Mouse (Mus musculus): ENCODE results near the gene Eif5a2. TPM values are rescaled to one million over a fixed set of nuclear protein-coding genes. Genes with fewer than 3 reads are reported as not detected.
A peak's percentile ranks its signal among the peaks of the same experiment; 100 is the strongest.
"Not testable (repeated sequence)": the region's sequence is repeated elsewhere in the genome, so short reads cannot be mapped to it uniquely, and the experiment has no call there.

The Eif5a2 gene
- polyA plus RNA-seq (2016; fragmentation: Nextera tagmentation; extraction: Ambion mirVana) = 12.7 and 14.9 TPM in 2 replicates

DNA sequence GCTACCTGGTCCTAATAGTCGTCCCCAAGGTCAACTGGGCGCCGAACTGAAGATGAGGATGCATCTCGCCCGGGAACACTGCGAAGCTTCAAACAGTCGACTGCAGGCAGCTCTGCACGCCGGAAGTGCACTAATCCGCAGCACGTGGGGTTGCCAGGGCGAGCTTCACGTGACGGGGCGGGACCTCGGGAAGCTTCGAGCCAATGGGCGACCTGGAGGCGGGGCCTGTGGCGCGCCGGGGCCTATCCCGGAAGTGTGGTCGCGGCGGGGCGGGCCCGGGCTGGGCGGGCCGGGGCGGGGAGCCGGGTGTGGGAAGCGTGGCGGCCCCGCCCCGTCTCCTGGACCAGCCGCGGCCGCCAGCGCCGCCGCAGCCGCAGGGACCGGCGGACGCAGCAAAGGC, at the start of gene Eif5a2:
Gene Eif5a2 (plus strand): TSS at position 283 of the 400 bp plus-strand sequence.
- WGBS = 3% methylated on average over 43 of the region's 46 CpGs
- H3K4me3 ChIP-seq = peak within 1 kb of the TSS; percentile 87

DNA sequence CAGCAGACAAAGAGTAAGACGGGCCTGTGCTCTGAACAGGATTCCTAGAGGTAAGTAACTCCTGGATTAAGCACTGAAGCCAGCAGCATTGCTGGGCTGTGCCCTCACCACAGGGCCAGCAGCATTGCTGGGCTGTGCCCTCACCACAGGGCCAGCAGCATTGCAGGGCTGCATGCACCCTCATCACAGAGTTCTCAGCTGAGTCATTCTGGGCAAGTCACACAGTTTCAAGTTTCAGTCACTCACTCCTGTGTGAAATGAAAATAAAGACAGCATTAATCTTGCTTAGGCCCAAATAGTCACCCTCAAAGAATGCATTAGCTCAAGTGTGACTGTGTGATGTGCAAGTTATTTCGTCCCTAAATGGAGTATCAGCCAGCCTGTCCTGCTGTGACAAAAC, 46.4 kb upstream of the Eif5a2 start:
- Histone ChIP-seq H3K4me3 (no peak overlapping the region), H3K4me1 (peaks cover 21% of the 10 kb centered on the region), H3K27ac (no peak overlapping the region), H3K27me3 (ENCODE audit: low read depth, poor library complexity, severe bottlenecking) (no peaks in the 10 kb centered on the region), H3K9me3 (replicated peaks) (no peaks in the 10 kb centered on the region), H3K36me3 (no peaks in the 10 kb centered on the region)
- DNase-seq (ENCODE audit: low spot score) = no peak
- 70% methylated on average over 2 of the region's 2 CpGs for WGBS

More for the DNA sequence above, at the start of gene Eif5a2:
- Histone ChIP-seq H3K9me3 (replicated peaks) (no peaks in the 10 kb centered on the region), H3K36me3 (no peaks in the 10 kb centered on the region), H3K27me3 (ENCODE audit: low read depth, poor library complexity, severe bottlenecking) (no peaks in the 10 kb centered on the region; the same call in 1 of the 2 replicates), H3K27ac (peak within 1 kb of the TSS; percentile 87), H3K4me1 (peaks cover 11% of the 10 kb centered on the region)
- DNase-seq (ENCODE audit: low spot score) = peak; percentile 97

DNA sequence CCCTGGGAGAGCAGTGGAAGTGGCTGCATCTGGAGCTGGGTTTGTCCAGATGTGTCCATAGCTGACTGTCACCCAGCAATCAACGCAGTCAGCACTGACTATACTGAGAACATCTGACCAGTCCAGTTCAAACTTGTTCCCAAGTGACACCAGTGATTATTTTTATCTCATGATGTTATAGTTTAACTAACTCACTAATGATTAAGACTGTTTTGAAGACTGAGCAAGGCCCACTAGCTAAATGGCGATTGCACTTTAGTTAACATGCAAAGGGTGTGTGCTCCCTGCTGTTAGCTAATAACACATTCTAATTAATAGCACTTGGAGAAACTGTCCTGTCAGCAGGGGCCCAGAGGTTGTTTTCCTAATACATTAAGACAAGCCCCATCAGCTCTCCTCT, 44.1 kb upstream of the Eif5a2 start:
- Histone ChIP-seq H3K27me3 (ENCODE audit: low read depth, poor library complexity, severe bottlenecking) (no peaks in the 10 kb centered on the region), H3K4me1 (peaks cover 29% of the 10 kb centered on the region), H3K4me3 (no peak overlapping the region), H3K27ac (no peak overlapping the region), H3K36me3 (no peaks in the 10 kb centered on the region), H3K9me3 (replicated peaks) (no peaks in the 10 kb centered on the region)
- 44% methylated on average over 2 of the region's 2 CpGs for WGBS
- no peak for DNase-seq (ENCODE audit: low spot score)

DNA sequence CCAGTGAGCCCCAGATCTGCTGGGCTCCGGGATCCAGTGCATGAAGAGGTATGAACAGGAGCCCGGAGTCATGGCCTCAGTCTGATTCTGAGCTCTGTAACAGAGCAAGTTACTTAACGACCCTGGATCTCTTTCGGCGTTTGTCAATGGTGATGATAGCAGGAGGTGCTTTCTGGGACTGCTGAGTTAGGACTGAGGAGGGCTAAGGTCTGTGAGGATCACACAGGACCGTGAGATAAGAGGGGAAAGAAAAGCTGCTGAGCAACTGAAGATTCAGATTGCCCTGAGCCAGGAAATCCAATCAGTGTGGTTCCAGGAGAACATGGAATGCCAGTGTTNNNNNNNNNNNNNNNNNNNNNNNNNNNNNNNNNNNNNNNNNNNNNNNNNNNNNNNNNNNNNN, 40.7 kb upstream of the Eif5a2 start:
- Histone ChIP-seq H3K4me1 (peaks cover 25% of the 10 kb centered on the region), H3K27me3 (ENCODE audit: low read depth, poor library complexity, severe bottlenecking) (0 out of 2 replicates have a peak, but pooled peaks cover 5% of the 10 kb centered on the region), H3K9me3 (replicated peaks) (no peaks in the 10 kb centered on the region), H3K36me3 (no peaks in the 10 kb centered on the region), H3K27ac (no peak overlapping the region), H3K4me3 (no peak overlapping the region)
- WGBS = 45% methylated on average over 6 of the region's 6 CpGs
- DNase-seq (ENCODE audit: low spot score) = no peak

DNA sequence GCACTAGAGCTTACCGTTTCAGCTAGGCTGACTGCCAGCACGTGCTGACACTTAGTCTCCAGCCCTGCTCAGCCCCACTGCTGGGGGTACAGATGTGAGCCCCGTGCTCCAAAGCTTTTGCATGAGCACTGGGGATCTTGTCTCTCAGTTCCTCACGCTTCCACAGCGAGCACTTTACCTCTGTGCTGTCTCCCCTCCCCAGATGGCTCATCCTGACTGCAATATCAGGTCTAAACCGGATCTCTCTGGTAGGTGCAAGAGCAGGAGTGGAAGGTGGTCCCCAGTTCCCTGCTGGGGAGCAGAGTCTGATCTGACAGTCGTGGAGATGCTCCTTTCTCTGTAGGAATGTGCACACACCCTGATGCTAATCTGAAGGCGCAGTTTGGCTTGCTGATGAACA, 37.8 kb upstream of the Eif5a2 start:
- H3K9me3 ChIP-seq (replicated peaks) = no peaks in the 10 kb centered on the region
- H3K36me3 ChIP-seq = no peaks in the 10 kb centered on the region
- 0 out of 2 replicates have a peak, but pooled peaks cover 13% of the 10 kb centered on the region for H3K4me1 ChIP-seq
- no peak overlapping the region for H3K27ac ChIP-seq
- no peak overlapping the region for H3K4me3 ChIP-seq
- H3K27me3 ChIP-seq (ENCODE audit: low read depth, poor library complexity, severe bottlenecking) = 0 out of 2 replicates have a peak, but pooled peaks cover 5% of the 10 kb centered on the region
- DNase-seq (ENCODE audit: low spot score) = no peak
- 56% methylated on average over 8 of the region's 8 CpGs for WGBS

DNA sequence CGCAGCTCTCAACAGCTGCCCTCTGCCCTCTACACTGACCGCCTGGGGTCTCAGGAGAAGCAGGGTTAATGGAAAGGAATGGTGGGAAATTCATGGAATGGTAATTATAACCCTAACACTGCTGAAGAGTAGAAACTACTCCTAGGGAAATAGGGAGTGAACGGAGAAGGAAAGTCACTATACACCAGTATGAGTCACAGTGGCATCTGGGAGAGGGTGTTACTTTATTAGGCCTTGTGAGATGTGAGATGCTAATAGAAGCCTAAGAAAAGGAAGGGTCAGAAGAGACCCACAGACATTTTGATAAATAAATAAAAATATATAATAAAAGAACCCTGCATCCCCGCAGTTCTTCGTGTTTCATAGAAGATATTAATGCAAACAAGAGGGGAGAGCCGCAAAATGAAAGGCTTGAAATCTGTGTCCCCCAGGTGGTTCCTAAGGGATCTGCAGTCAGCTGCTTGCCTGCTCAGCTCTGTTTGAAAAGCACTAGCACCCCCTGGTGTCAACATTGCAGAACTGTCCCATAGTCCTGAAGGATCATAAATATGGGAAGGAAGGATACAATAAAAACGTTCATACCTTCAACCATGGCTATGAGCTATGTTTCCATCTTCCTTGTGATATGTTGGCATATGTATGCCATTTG, 35.1 kb upstream of the Eif5a2 start:
- H3K36me3 ChIP-seq = no peaks in the 10 kb centered on the region
- H3K4me1 ChIP-seq = no peaks in the 10 kb centered on the region
- no peaks in the 10 kb centered on the region for H3K9me3 ChIP-seq (replicated peaks)
- DNase-seq (ENCODE audit: low spot score) = peak; percentile 76
- WGBS = 38% methylated on average over 7 of the region's 7 CpGs
- no peak overlapping the region for H3K27ac ChIP-seq
- H3K27me3 ChIP-seq (ENCODE audit: low read depth, poor library complexity, severe bottlenecking) = 0 out of 2 replicates have a peak, but pooled peaks cover 5% of the 10 kb centered on the region
- no peak overlapping the region for H3K4me3 ChIP-seq

DNA sequence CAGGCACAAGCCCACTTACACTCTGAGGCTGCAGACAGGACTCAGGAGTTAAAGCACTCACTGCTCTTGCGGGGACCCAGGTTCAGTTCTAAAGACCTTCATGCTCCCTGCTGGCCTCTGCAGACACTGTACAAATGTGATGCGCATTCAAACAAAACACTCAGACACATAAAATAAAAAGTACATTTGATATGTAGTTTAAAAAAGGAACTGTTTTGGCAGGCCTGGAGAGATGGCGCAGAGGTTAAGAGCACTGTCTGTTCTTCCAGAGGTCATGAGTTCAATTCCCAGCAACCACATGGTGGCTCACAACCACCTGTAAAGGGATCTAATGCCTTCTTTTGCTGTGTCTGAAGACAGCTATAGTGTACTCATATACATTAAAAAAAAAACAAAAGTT, 32.9 kb upstream of the Eif5a2 start:
- Histone ChIP-seq H3K4me3 (no peak overlapping the region), H3K27me3 (ENCODE audit: low read depth, poor library complexity, severe bottlenecking) (0 out of 2 replicates have a peak, but pooled peaks cover 4% of the 10 kb centered on the region), H3K27ac (no peak overlapping the region), H3K36me3 (no peaks in the 10 kb centered on the region), H3K9me3 (replicated peaks) (no peaks in the 10 kb centered on the region), H3K4me1 (no peaks in the 10 kb centered on the region)
- WGBS = 90% methylated on average over 3 of the region's 3 CpGs
- DNase-seq (ENCODE audit: low spot score) = no peak

DNA sequence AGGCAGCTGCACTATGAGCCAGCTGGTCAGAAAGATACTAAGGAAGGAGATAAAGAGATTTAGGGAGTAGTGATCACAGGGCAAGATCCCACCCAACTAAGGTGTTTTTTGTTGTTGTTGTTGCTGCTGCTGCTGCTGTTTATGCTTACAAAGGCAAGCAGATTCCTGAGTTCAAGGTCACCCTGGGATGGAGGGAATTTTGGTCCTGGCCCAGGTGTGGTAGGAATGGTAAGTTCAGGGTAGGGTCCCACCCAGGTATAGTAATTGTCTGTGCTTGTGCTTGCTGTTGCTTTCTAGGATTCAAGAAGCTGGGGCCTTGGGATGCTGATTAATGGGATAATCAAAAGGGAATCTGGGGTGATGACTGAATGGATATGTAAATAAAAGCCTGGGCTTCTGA, 32.1 kb upstream of the Eif5a2 start:
- Histone ChIP-seq H3K27me3 (ENCODE audit: low read depth, poor library complexity, severe bottlenecking) (no peaks in the 10 kb centered on the region), H3K36me3 (no peaks in the 10 kb centered on the region), H3K27ac (no peak overlapping the region), H3K4me1 (no peaks in the 10 kb centered on the region), H3K9me3 (replicated peaks) (no peaks in the 10 kb centered on the region), H3K4me3 (no peak overlapping the region)
- DNase-seq (ENCODE audit: low spot score) = no peak

DNA sequence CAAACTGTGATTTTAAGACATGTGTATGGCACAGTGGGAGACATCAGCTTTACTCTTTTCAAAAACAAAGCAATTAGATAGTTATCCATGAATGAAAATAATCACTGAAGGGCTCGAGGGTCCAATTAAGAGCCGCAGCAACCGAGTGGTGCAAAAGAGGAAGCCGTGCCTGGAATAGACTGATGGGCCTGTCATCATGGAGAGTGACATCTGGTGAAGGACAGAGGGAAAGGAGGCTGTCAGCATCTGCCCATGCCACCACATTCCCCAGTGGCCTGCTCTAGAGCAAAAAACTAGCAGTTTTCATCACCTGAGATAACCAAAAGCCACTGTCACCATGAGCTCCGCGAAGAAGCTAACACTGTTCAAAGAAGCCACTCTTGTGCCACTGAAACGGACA, 25.6 kb upstream of the Eif5a2 start:
- no peaks in the 10 kb centered on the region for H3K9me3 ChIP-seq (replicated peaks)
- 85% methylated on average over 7 of the region's 7 CpGs for WGBS
- H3K4me1 ChIP-seq = no peaks in the 10 kb centered on the region

DNA sequence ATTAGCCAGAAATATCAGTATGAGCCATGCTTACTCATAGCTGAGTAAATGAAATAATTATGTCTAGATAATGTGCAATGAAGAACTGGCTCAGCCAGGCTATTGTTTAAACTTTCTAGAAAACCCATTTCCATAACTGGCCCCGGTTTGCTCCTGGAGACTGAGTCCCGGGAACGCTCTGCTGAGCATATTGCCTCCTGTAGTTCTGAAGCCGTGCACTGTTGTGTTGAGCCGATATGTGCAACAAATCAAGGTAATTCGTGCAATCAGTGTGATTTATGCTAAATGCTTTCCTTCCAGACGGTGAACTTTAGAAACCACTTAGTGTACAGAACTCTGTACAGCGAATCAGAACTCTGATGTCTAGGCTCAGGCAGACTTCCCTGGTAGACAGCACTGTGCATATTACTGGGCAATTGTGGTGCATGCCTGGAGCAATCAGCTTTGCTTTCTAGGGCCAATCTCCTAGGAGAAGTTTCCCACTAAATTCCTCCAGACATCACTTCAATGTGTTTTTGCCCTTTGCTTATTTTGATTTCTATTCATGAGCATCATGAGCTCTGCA, 19.8 kb upstream of the Eif5a2 start:
- 66% methylated on average over 8 of the region's 8 CpGs for whole genome bisulfite sequencing
- no peaks in the 10 kb centered on the region; the same call in 1 of the 2 replicates for H3K4me1 ChIP-seq

More for the DNA sequence above, 25.6 kb upstream of the Eif5a2 start:
- no peak for DNase-seq (ENCODE audit: low spot score)
- H3K27me3 ChIP-seq (ENCODE audit: low read depth, poor library complexity, severe bottlenecking) = no peaks in the 10 kb centered on the region
- no peak overlapping the region for H3K4me3 ChIP-seq
- no peaks in the 10 kb centered on the region for H3K36me3 ChIP-seq
- no peak overlapping the region for H3K27ac ChIP-seq

DNA sequence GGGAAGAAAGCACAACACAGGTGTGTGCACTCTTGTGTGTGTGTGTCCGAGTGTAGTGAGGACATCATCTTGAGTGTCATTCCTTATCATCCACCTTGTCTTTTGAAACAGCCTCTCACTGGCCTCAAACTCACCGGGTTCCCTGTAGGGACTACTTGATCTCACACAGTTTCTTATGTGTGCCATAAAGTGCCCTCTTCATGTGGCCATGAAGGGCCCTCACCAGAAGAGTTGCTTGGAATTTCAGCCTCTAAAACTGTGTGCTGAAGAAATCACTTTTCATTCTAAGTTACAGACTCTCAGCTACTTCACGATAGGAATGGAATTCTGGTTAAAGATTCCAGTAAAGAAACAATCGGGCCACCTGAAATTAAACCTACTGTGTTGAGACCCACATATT, 14.1 kb upstream of the Eif5a2 start:
- Histone ChIP-seq H3K4me3 (no peak overlapping the region), H3K9me3 (replicated peaks) (no peaks in the 10 kb centered on the region), H3K36me3 (no peaks in the 10 kb centered on the region), H3K27ac (no peak overlapping the region), H3K4me1 (0 out of 2 replicates have a peak, but pooled peaks cover 4% of the 10 kb centered on the region), H3K27me3 (ENCODE audit: low read depth, poor library complexity, severe bottlenecking) (no peaks in the 10 kb centered on the region)
- WGBS = 94% methylated on average over 4 of the region's 4 CpGs
- DNase-seq (ENCODE audit: low spot score) = no peak

More for the DNA sequence above, 19.8 kb upstream of the Eif5a2 start:
- H3K27me3 ChIP-seq (ENCODE audit: low read depth, poor library complexity, severe bottlenecking) = no peaks in the 10 kb centered on the region
- H3K27ac ChIP-seq = no peak overlapping the region
- H3K36me3 ChIP-seq = no peaks in the 10 kb centered on the region
- no peak overlapping the region for H3K4me3 ChIP-seq
- no peaks in the 10 kb centered on the region for H3K9me3 ChIP-seq (replicated peaks)
- no peak for DNase-seq (ENCODE audit: low spot score)

DNA sequence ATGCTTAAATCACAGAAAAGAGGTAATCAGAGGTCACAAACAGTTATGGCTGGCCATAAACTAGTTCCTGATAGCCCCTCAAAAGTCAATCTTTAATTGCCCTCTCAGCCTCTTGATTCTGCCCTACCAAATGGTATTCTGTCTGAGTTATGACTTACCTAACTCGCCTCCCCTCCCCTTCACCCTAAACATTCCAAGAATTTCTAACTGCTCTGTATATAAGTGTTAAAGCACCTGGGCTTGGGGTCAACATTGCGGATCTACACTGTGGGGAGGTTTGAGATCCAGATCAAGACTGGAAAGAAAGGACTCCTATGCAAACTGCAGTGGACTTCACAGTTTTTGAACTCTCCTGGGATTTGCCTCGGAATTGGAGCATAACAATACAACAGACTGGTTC, 12.9 kb upstream of the Eif5a2 start:
- H3K27ac ChIP-seq = no peak overlapping the region

DNA sequence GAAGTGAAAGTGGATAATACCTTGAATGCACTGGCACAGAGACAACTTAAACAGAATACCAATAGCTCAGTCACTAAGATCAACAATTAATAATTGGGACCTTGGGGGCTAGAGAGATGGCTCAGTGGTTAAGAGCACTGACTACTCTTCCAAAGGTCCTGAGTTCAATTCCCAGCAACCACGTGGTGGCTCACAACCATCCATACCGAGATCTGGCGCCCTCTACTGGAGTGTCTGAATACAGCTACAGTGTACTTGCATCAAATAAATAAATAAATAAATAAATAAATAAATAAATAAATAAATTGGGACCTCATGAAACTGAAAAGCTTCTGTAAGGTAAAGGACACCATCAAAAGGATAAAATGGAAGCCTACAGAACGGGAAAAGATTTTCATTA, 8.2 kb upstream of the Eif5a2 start:
- H3K4me3 ChIP-seq; H3K9me3 ChIP-seq (replicated peaks); H3K27ac ChIP-seq; DNase-seq (ENCODE audit: low spot score); H3K36me3 ChIP-seq; H3K27me3 ChIP-seq (ENCODE audit: low read depth, poor library complexity, severe bottlenecking); H3K4me1 ChIP-seq: not testable (repeated sequence)
- WGBS = 66% methylated on average over 4 of the region's 4 CpGs

More for the DNA sequence above, 12.9 kb upstream of the Eif5a2 start:
- H3K36me3 ChIP-seq = no peaks in the 10 kb centered on the region
- no peaks in the 10 kb centered on the region for H3K9me3 ChIP-seq (replicated peaks)
- no peak overlapping the region for H3K4me3 ChIP-seq
- H3K4me1 ChIP-seq = 0 out of 2 replicates have a peak, but pooled peaks cover 4% of the 10 kb centered on the region
- 64% methylated on average over 3 of the region's 3 CpGs for WGBS
- no peak for DNase-seq (ENCODE audit: low spot score)
- no peaks in the 10 kb centered on the region for H3K27me3 ChIP-seq (ENCODE audit: low read depth, poor library complexity, severe bottlenecking)

Data from limb, embryonic 10.5 days (tissue).